Mouse (Mus musculus) myocyte (in vitro differentiated cells): ENCODE measurements around the gene Skp1a. TPM values are rescaled to one million over a fixed set of nuclear protein-coding genes. Genes with fewer than 3 reads are reported as not detected.

Experiments used
- H3K27me3 ChIP-seq: one replicate; pipeline ENCODE4 v1.6.1; 2011; ENCODE audit not compliant: control insufficient read depth, insufficient read depth, insufficient read length
- H3K36me3 ChIP-seq: one replicate; pipeline ENCODE4 v1.6.1; 2011; ENCODE audit not compliant: control insufficient read depth, insufficient read depth
- H3K4me2 ChIP-seq: one replicate; pipeline ENCODE4 v1.6.1; 2011; ENCODE audit warnings: low read depth, control low read depth
- H3K4me3 ChIP-seq: one replicate; pipeline ENCODE4 v1.5.1; 2011; ENCODE audit warnings: mild to moderate bottlenecking, control low read depth, moderate library complexity
- H3K79me2 ChIP-seq: one replicate; pipeline ENCODE4 v1.6.1; 2011; ENCODE audit not compliant: control insufficient read depth, insufficient read depth
- H3ac ChIP-seq: one replicate; pipeline ENCODE4 v1.6.1; 2011; ENCODE audit not compliant: control insufficient read depth, insufficient read length
- CEBPB ChIP-seq: IDR thresholded peaks from 2 replicates; pipeline ENCODE4 v1.6.1; 2011; ENCODE audit warnings: mild to moderate bottlenecking, moderate library complexity; ENCODE audit not compliant: poor library complexity, insufficient read depth, severe bottlenecking
- E2F4 ChIP-seq: IDR thresholded peaks from one replicate; pipeline ENCODE4 v1.6.1; 2011; ENCODE audit warnings: mild to moderate bottlenecking, control low read depth, moderate library complexity; ENCODE audit not compliant: insufficient read depth
- MAX ChIP-seq: IDR thresholded peaks from one replicate; pipeline ENCODE4 v1.6.1; 2011; ENCODE audit warnings: low read depth, mild to moderate bottlenecking, control low read depth
- MYOD1 ChIP-seq, 3 experiments: IDR thresholded peaks; one replicate each; pipeline ENCODE4 v1.6.1; 2011; ENCODE audit warnings: control low read depth in 2 of 3, low read depth in 2 of 3, mild to moderate bottlenecking in 2 of 3, moderate library complexity in 1 of 3; ENCODE audit not compliant: insufficient read length in 2 of 3, control insufficient read depth in 1 of 3
- MYOG ChIP-seq, 3 experiments: IDR thresholded peaks; one replicate each; pipeline ENCODE4 v1.6.1; 2011; ENCODE audit warnings: control low read depth in 2 of 3, low read depth in 2 of 3, mild to moderate bottlenecking in 2 of 3; ENCODE audit not compliant: insufficient read length in 2 of 3, control insufficient read depth in 1 of 3, insufficient read depth in 1 of 3
- POLR2A ChIP-seq: IDR thresholded peaks from one replicate; pipeline ENCODE4 v1.6.1; 2011; ENCODE audit warnings: low read depth, mild to moderate bottlenecking, control low read depth, moderate library complexity; ENCODE audit not compliant: insufficient read length
- POLR2AphosphoS2 ChIP-seq: IDR thresholded peaks from one replicate; pipeline ENCODE4 v1.6.1; 2011; ENCODE audit warnings: low read depth, control low read depth; ENCODE audit not compliant: insufficient read length
- REST ChIP-seq: IDR thresholded peaks from one replicate; pipeline ENCODE4 v1.6.1; 2011; ENCODE audit warnings: mild to moderate bottlenecking, control low read depth, moderate library complexity; ENCODE audit not compliant: insufficient read depth, insufficient read length
- SRF ChIP-seq: IDR thresholded peaks from one replicate; pipeline ENCODE4 v1.6.1; 2011; ENCODE audit warnings: low read depth; ENCODE audit not compliant: control insufficient read depth, insufficient read length
- TCF12 ChIP-seq: IDR thresholded peaks from one replicate; pipeline ENCODE4 v1.6.1; 2011; ENCODE audit warnings: mild to moderate bottlenecking, control low read depth; ENCODE audit not compliant: poor library complexity, insufficient read depth, severe bottlenecking
- TCF3 ChIP-seq: IDR thresholded peaks from one replicate; pipeline ENCODE4 v1.6.1; 2011; ENCODE audit warnings: low read depth, control low read depth; ENCODE audit not compliant: insufficient read length
- USF1 ChIP-seq: IDR thresholded peaks from one replicate; pipeline ENCODE4 v1.6.1; 2011; ENCODE audit warnings: low read depth, mild to moderate bottlenecking, control low read depth, moderate library complexity
- polyA plus RNA-seq: library from polyadenylated mRNA; unstranded; fragments of >200 nt; fragmentation: generic; extraction: Trizol; gene quantifications from one replicate; pipeline ENCODE4 v1.2.1, GENCODE M21; 2012; ENCODE audit warnings: missing spikeins

Gene Skp1a
- polyA plus RNA-seq, 1 experiment = 168 TPM

GRCm38 (mm10) chr11:52234509-52234908 lies 2.7 kb downstream of the Skp1a start:
- TF ChIP-seq SRF (no peak), USF1 (no peak), CEBPB (no peak), POLR2AphosphoS2 (no peak), POLR2A (no peak), TCF3 (no peak), MYOD1 (IDR thresholded peaks at IDR 0.05; ENCODE audit: control insufficient read depth in 1 of 3, insufficient read length in 2 of 3, low read depth in 2 of 3) (no peak), E2F4 (no peak)
- Histone ChIP-seq H3K27me3 (no peaks in the 10 kb centered on the region), H3K4me3 (no peak overlapping the region), H3K36me3 (peaks cover 18% of the 10 kb centered on the region), H3K79me2 (peaks cover 75% of the 10 kb centered on the region), H3K4me2 (peak overlapping the region; percentile 90), H3ac (no peak overlapping the region)

GRCm38 (mm10) chr11:52240898-52241542 lies 9.2 kb downstream of the Skp1a start:
- Histone ChIP-seq H3K27me3 (no peaks in the 10 kb centered on the region), H3ac (no peak overlapping the region), H3K79me2 (peaks cover 64% of the 10 kb centered on the region), H3K4me2 (no peak overlapping the region), H3K4me3 (no peak overlapping the region), H3K36me3 (peaks cover 56% of the 10 kb centered on the region)
- no peak for TF ChIP-seq TCF12
- TF ChIP-seq SRF = no peak
- no peak for TF ChIP-seq E2F4
- no peak for TF ChIP-seq REST
- TF ChIP-seq MYOD1 (IDR thresholded peaks at IDR 0.05; ENCODE audit: control insufficient read depth in 1 of 3, insufficient read length in 2 of 3, low read depth in 2 of 3) = no peak
- TF ChIP-seq USF1 = no peak
- TF ChIP-seq MAX = no peak
- TF ChIP-seq TCF3 = no peak
- no peak for TF ChIP-seq POLR2AphosphoS2
- TF ChIP-seq CEBPB = no peak
- no peak for TF ChIP-seq MYOG (IDR thresholded peaks at IDR 0.05; ENCODE audit: control insufficient read depth in 1 of 3, insufficient read depth in 1 of 3, insufficient read length in 2 of 3, low read depth in 2 of 3)
- TF ChIP-seq POLR2A = no peak

GRCm38 (mm10) chr11:52249452-52249851 lies 17.7 kb downstream of the Skp1a start:
- Histone ChIP-seq H3ac (no peak overlapping the region), H3K36me3 (peaks cover 29% of the 10 kb centered on the region), H3K4me2 (no peak overlapping the region), H3K79me2 (no peaks in the 10 kb centered on the region), H3K27me3 (no peaks in the 10 kb centered on the region), H3K4me3 (no peak overlapping the region)
- no peak for TF ChIP-seq CEBPB
- no peak for TF ChIP-seq POLR2A
- TF ChIP-seq POLR2AphosphoS2 = no peak
- no peak for TF ChIP-seq MYOG (IDR thresholded peaks at IDR 0.05; ENCODE audit: control insufficient read depth in 1 of 3, insufficient read depth in 1 of 3, insufficient read length in 2 of 3, low read depth in 2 of 3)
- TF ChIP-seq SRF = no peak
- no peak for TF ChIP-seq USF1
- no peak for TF ChIP-seq REST
- TF ChIP-seq MYOD1 (IDR thresholded peaks at IDR 0.05; ENCODE audit: control insufficient read depth in 1 of 3, insufficient read length in 2 of 3, low read depth in 2 of 3) = no peak
- no peak for TF ChIP-seq E2F4
- no peak for TF ChIP-seq MAX
- TF ChIP-seq TCF3 = no peak
- TF ChIP-seq TCF12 = no peak

- Histone ChIP-seq H3K79me2 (no peaks in the 10 kb centered on the region), H3K36me3 (peaks cover 12% of the 10 kb centered on the region), H3ac (no peak overlapping the region), H3K4me3 (no peak overlapping the region), H3K4me2 (no peak overlapping the region), H3K27me3 (no peaks in the 10 kb centered on the region)
- TF ChIP-seq MYOD1 (IDR thresholded peaks at IDR 0.05; ENCODE audit: control insufficient read depth in 1 of 3, insufficient read length in 2 of 3, low read depth in 2 of 3) (peak; percentile 35 to 89 (median 67)), POLR2A (peak; percentile 16), TCF3 (no peak), MYOG (IDR thresholded peaks at IDR 0.05; ENCODE audit: control insufficient read depth in 1 of 3, insufficient read depth in 1 of 3, insufficient read length in 2 of 3, low read depth in 2 of 3) (peak in 2 of 3 experiments; percentile 77 to 87)
Observed at GRCm38 (mm10) chr11:52251770-52252169, 20.0 kb downstream of the Skp1a start.

- H3K4me2 ChIP-seq = peak overlapping the region; percentile 46
- no peak overlapping the region for H3ac ChIP-seq
- H3K27me3 ChIP-seq = no peaks in the 10 kb centered on the region
- H3K79me2 ChIP-seq = no peaks in the 10 kb centered on the region
- TF ChIP-seq MYOG (IDR thresholded peaks at IDR 0.05; ENCODE audit: control insufficient read depth in 1 of 3, insufficient read depth in 1 of 3, insufficient read length in 2 of 3, low read depth in 2 of 3) (peak in 2 of 3 experiments; percentile 34 to 70), SRF (no peak), MAX (no peak), MYOD1 (IDR thresholded peaks at IDR 0.05; ENCODE audit: control insufficient read depth in 1 of 3, insufficient read length in 2 of 3, low read depth in 2 of 3) (peak in 1 of 3 experiments; percentile 67), TCF3 (no peak), E2F4 (no peak), POLR2AphosphoS2 (peak; percentile 26), USF1 (no peak), TCF12 (no peak), CEBPB (no peak), POLR2A (no peak)
- H3K36me3 ChIP-seq = peaks cover 10% of the 10 kb centered on the region
- no peak overlapping the region for H3K4me3 ChIP-seq
Observed at GRCm38 (mm10) chr11:52252692-52253091, 20.9 kb downstream of the Skp1a start.
